Mouse (Mus musculus) stomach, postnatal 0 days (tissue): ENCODE data around the gene Foxn3.

ENCODE experiments used
- CTCF ChIP-seq: IDR thresholded peaks from 2 replicates; pipeline ENCODE4 v1.5.1; 2016; ENCODE audit warnings: antibody characterized with exemption, low read depth, mild to moderate bottlenecking, moderate library complexity
- EP300 ChIP-seq: optimal IDR thresholded peaks from 2 replicates; pipeline ENCODE3; 2016; ENCODE audit warnings: antibody characterized with exemption

DNA sequence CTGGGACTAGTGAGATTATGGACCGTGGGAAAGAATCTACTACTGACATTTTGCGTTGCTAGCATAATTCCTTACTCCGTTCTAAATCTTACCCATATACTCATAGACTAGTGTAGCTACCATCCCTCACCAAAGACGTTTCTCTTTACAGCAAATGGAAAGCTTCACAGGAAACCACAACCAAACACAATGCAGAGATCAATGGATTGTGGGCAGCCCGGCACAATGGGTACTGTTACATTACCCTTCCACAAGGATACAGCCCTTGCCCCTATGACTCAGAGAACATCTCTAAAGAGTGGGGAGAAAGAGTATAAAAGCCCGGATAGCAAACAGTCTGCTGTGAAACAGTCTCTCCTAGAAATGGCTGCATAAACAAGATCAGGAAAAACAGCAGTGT lies 13.3 kb upstream of the Foxn3 start:
- TF ChIP-seq CTCF: no peak
- no peak for TF ChIP-seq EP300
